Mouse (Mus musculus): ENCODE data around the gene Fbxl8. TPM values are rescaled to one million over a fixed set of nuclear protein-coding genes. Genes with fewer than 3 reads are reported as not detected.

Fbxl8 gene
- 2.9 and 3.2 TPM in 2 replicates for polyA plus RNA-seq (2014; fragmentation: Nextera tagmentation; extraction: Ambion mirVana)

- Histone ChIP-seq H3K27me3 (replicated peaks; ENCODE audit: control insufficient read depth, insufficient read depth, low read length) (peaks cover 68% of the 10 kb centered on the region), H3K36me3 (ENCODE audit: control insufficient read depth, insufficient read depth, low read length) (no peaks in the 10 kb centered on the region), H3K4me3 (ENCODE audit: low read depth, low read length) (peak within 1 kb of the TSS; percentile 72), H3K4me1 (ENCODE audit: control insufficient read depth, insufficient read depth, low read length) (peaks cover 17% of the 10 kb centered on the region), H3K9ac (ENCODE audit: low read depth, low read length) (peak within 1 kb of the TSS; percentile 72), H3K9me3 (ENCODE audit: control insufficient read depth, low read length) (peaks cover 8% of the 10 kb centered on the region; the same call in 1 of the 2 replicates), H3K27ac (replicated peaks; ENCODE audit: low read depth, low read length) (no peak within 1 kb of the TSS), H3K4me2 (ENCODE audit: low read depth, low read length) (peak within 1 kb of the TSS; percentile 91)
- DNase-seq (ENCODE audit: low spot score), result peak; percentile 80
- peak; percentile 53; the same call in 1 of the 2 replicates for ATAC-seq (ENCODE audit: low read depth)
- WGBS, result 2% methylated on average over 42 of the region's 54 CpGs
Observed at GRCm38 (mm10) chr8:105264024-105264982, at the start of gene Fbxl8, which contains the start of gene Tradd. Fbxl8 (plus strand) TSS chr8:105264648. Tradd (minus strand) TSS chr8:105264609.

- H3K4me3 ChIP-seq (ENCODE audit: low read depth, low read length), result no peak overlapping the region
- no peak overlapping the region for H3K27ac ChIP-seq (replicated peaks; ENCODE audit: low read depth, low read length)
- no peaks in the 10 kb centered on the region for H3K9me3 ChIP-seq (ENCODE audit: control insufficient read depth, low read length)
- no peaks in the 10 kb centered on the region for H3K4me1 ChIP-seq (ENCODE audit: control insufficient read depth, insufficient read depth, low read length)
- DNase-seq (ENCODE audit: low spot score) (peak; percentile 85), ATAC-seq (ENCODE audit: low read depth) (no peak)
- no peaks in the 10 kb centered on the region for H3K27me3 ChIP-seq (replicated peaks; ENCODE audit: control insufficient read depth, insufficient read depth, low read length)
- peaks cover 40% of the 10 kb centered on the region for H3K36me3 ChIP-seq (ENCODE audit: control insufficient read depth, insufficient read depth, low read length)
- 82% methylated on average over 5 of the region's 5 CpGs for WGBS
- no peak overlapping the region for H3K9ac ChIP-seq (ENCODE audit: low read depth, low read length)
- no peak overlapping the region for H3K4me2 ChIP-seq (ENCODE audit: low read depth, low read length)
Observed at GRCm38 (mm10) chr8:105217926-105218522, 46.4 kb upstream of the Fbxl8 start.

- H3K4me3 ChIP-seq (ENCODE audit: low read depth, low read length), result peak overlapping the region; percentile 85; the same call in 1 of the 2 replicates
- ATAC-seq (ENCODE audit: low read depth) (no peak), DNase-seq (ENCODE audit: low spot score) (no peak)
- H3K4me2 ChIP-seq (ENCODE audit: low read depth, low read length), result peak overlapping the region; percentile 61; the same call in 1 of the 2 replicates
- H3K9me3 ChIP-seq (ENCODE audit: control insufficient read depth, low read length), result no peaks in the 10 kb centered on the region
- WGBS, result 82% methylated on average over 7 of the region's 7 CpGs
- peak overlapping the region; percentile 86 for H3K27ac ChIP-seq (replicated peaks; ENCODE audit: low read depth, low read length)
- peaks cover 11% of the 10 kb centered on the region for H3K4me1 ChIP-seq (ENCODE audit: control insufficient read depth, insufficient read depth, low read length)
- peak overlapping the region; percentile 85 for H3K9ac ChIP-seq (ENCODE audit: low read depth, low read length)
- H3K27me3 ChIP-seq (replicated peaks; ENCODE audit: control insufficient read depth, insufficient read depth, low read length), result no peaks in the 10 kb centered on the region
- H3K36me3 ChIP-seq (ENCODE audit: control insufficient read depth, insufficient read depth, low read length), result no peaks in the 10 kb centered on the region
Observed at GRCm38 (mm10) chr8:105223850-105224249, 40.6 kb upstream of the Fbxl8 start.

GRCm38 (mm10) chr8:105224413-105225271 is 39.8 kb upstream of the Fbxl8 start, which contains the start of gene D230025D16Rik:
D230025D16Rik (plus strand) TSS chr8:105225145.
- Histone ChIP-seq H3K9ac (ENCODE audit: low read depth, low read length) (peak within 1 kb of the TSS; percentile 85), H3K36me3 (ENCODE audit: control insufficient read depth, insufficient read depth, low read length) (no peaks in the 10 kb centered on the region), H3K4me1 (ENCODE audit: control insufficient read depth, insufficient read depth, low read length) (peaks cover 11% of the 10 kb centered on the region), H3K27me3 (replicated peaks; ENCODE audit: control insufficient read depth, insufficient read depth, low read length) (no peaks in the 10 kb centered on the region), H3K9me3 (ENCODE audit: control insufficient read depth, low read length) (no peaks in the 10 kb centered on the region), H3K4me3 (ENCODE audit: low read depth, low read length) (peak within 1 kb of the TSS; percentile 85), H3K4me2 (ENCODE audit: low read depth, low read length) (peak within 1 kb of the TSS; percentile 61), H3K27ac (replicated peaks; ENCODE audit: low read depth, low read length) (peak within 1 kb of the TSS; percentile 86)
- ATAC-seq (ENCODE audit: low read depth) (peak; percentile 94), DNase-seq (ENCODE audit: low spot score) (peak; percentile 97)
- WGBS, result 2% methylated on average over 34 of the region's 34 CpGs

- H3K4me2 ChIP-seq (ENCODE audit: low read depth, low read length), result peak overlapping the region; percentile 61
- H3K27me3 ChIP-seq (replicated peaks; ENCODE audit: control insufficient read depth, insufficient read depth, low read length), result no peaks in the 10 kb centered on the region
- WGBS, result 0% methylated on average over 17 of the region's 27 CpGs
- peak overlapping the region; percentile 42; the same call in 1 of the 2 replicates for H3K27ac ChIP-seq (replicated peaks; ENCODE audit: low read depth, low read length)
- no peak for DNase-seq (ENCODE audit: low spot score)
- H3K4me3 ChIP-seq (ENCODE audit: low read depth, low read length), result peak overlapping the region; percentile 85
- ATAC-seq (ENCODE audit: low read depth), result no peak; the same call in 1 of the 2 replicates
- no peaks in the 10 kb centered on the region for H3K9me3 ChIP-seq (ENCODE audit: control insufficient read depth, low read length)
- H3K4me1 ChIP-seq (ENCODE audit: control insufficient read depth, insufficient read depth, low read length), result peaks cover 11% of the 10 kb centered on the region
- peak overlapping the region; percentile 85 for H3K9ac ChIP-seq (ENCODE audit: low read depth, low read length)
- H3K36me3 ChIP-seq (ENCODE audit: control insufficient read depth, insufficient read depth, low read length), result no peaks in the 10 kb centered on the region
Observed at GRCm38 (mm10) chr8:105225272-105225593, 39.2 kb upstream of the Fbxl8 start.

GRCm38 (mm10) chr8:105225917-105226316 is 38.5 kb upstream of the Fbxl8 start:
- peak overlapping the region; percentile 61 for H3K4me2 ChIP-seq (ENCODE audit: low read depth, low read length)
- H3K4me1 ChIP-seq (ENCODE audit: control insufficient read depth, insufficient read depth, low read length), result peaks cover 11% of the 10 kb centered on the region
- H3K27me3 ChIP-seq (replicated peaks; ENCODE audit: control insufficient read depth, insufficient read depth, low read length), result no peaks in the 10 kb centered on the region
- no peak for DNase-seq (ENCODE audit: low spot score)
- peak overlapping the region; percentile 85 for H3K4me3 ChIP-seq (ENCODE audit: low read depth, low read length)
- H3K36me3 ChIP-seq (ENCODE audit: control insufficient read depth, insufficient read depth, low read length), result no peaks in the 10 kb centered on the region
- no peak for ATAC-seq (ENCODE audit: low read depth)
- 26% methylated on average over 6 of the region's 6 CpGs for WGBS
- H3K27ac ChIP-seq (replicated peaks; ENCODE audit: low read depth, low read length), result no peak overlapping the region
- H3K9me3 ChIP-seq (ENCODE audit: control insufficient read depth, low read length), result no peaks in the 10 kb centered on the region
- peak overlapping the region; percentile 85 for H3K9ac ChIP-seq (ENCODE audit: low read depth, low read length)

- Histone ChIP-seq H3K27me3 (replicated peaks; ENCODE audit: control insufficient read depth, insufficient read depth, low read length) (no peaks in the 10 kb centered on the region), H3K9me3 (ENCODE audit: control insufficient read depth, low read length) (no peaks in the 10 kb centered on the region), H3K36me3 (ENCODE audit: control insufficient read depth, insufficient read depth, low read length) (peaks cover 11% of the 10 kb centered on the region; the same call in 1 of the 2 replicates), H3K4me1 (ENCODE audit: control insufficient read depth, insufficient read depth, low read length) (peaks cover 1% of the 10 kb centered on the region; the same call in 1 of the 2 replicates), H3K4me2 (ENCODE audit: low read depth, low read length) (no peak overlapping the region), H3K9ac (ENCODE audit: low read depth, low read length) (no peak overlapping the region), H3K4me3 (ENCODE audit: low read depth, low read length) (no peak overlapping the region), H3K27ac (replicated peaks; ENCODE audit: low read depth, low read length) (no peak overlapping the region)
- 81% methylated on average over 12 of the region's 12 CpGs for WGBS
- DNase-seq (ENCODE audit: low spot score) (no peak), ATAC-seq (ENCODE audit: low read depth) (no peak)
Observed at GRCm38 (mm10) chr8:105231503-105232320, 32.7 kb upstream of the Fbxl8 start.
